Mouse (Mus musculus) G1E (cell line): ENCODE data around the gene C1s1. TPM values are rescaled to one million over a fixed set of nuclear protein-coding genes. Genes with fewer than 3 reads are reported as not detected.
"Not testable (repeated sequence)": the region's sequence is repeated elsewhere in the genome, so short reads cannot be mapped to it uniquely, and the experiment has no call there.

Source experiments
- ATAC-seq: 2 replicates; pipeline ENCODE4 v1.8.0; 2016; ENCODE audit warnings: mild to moderate bottlenecking; ENCODE audit not compliant: insufficient number of reproducible peaks, poor library complexity, low FRiP score, severe bottlenecking; ENCODE audit errors: extremely low read depth
- DNase-seq: peaks from one replicate; pipeline ENCODE4 v3.0.0; 2012; ENCODE audit warnings: low spot score
- H3K27me3 ChIP-seq: 2 replicates; pipeline ENCODE4 v1.6.1; 2012; ENCODE audit warnings: mild to moderate bottlenecking, low read length, inconsistent platforms; ENCODE audit not compliant: insufficient read depth
- H3K36me3 ChIP-seq: replicated peaks from 2 replicates; pipeline ENCODE3; 2012; ENCODE audit warnings: mild to moderate bottlenecking, inconsistent platforms
- H3K4me1 ChIP-seq: 2 replicates; pipeline ENCODE4 v1.6.1; 2012; ENCODE audit warnings: low read depth, low read length, inconsistent platforms, mixed read lengths; ENCODE audit not compliant: insufficient read depth
- H3K4me3 ChIP-seq: 2 replicates; pipeline ENCODE4 v1.5.1; 2012; ENCODE audit warnings: low read depth, mild to moderate bottlenecking, inconsistent platforms, low read length, moderate library complexity, mixed read lengths
- H3K9me3 ChIP-seq: replicated peaks from 2 replicates; pipeline ENCODE4 v1.6.1; 2012; ENCODE audit warnings: inconsistent platforms
- CTCF ChIP-seq: IDR thresholded peaks from 2 replicates; pipeline ENCODE4 v1.5.1; 2012; ENCODE audit warnings: low read depth, low read length, inconsistent platforms, mixed read lengths
- GATA1 ChIP-seq: IDR thresholded peaks from 2 replicates; pipeline ENCODE4 v1.6.1; 2012; ENCODE audit warnings: borderline replicate concordance, low read length, inconsistent platforms, mixed read lengths
- GATA2 ChIP-seq: IDR thresholded peaks from 2 replicates; pipeline ENCODE4 v1.6.1; 2012; ENCODE audit warnings: low read depth, low read length, inconsistent platforms, borderline replicate concordance
- POLR2AphosphoS5 ChIP-seq: IDR thresholded peaks from 2 replicates; pipeline ENCODE4 v1.6.1; 2012; ENCODE audit warnings: low read depth, low read length, inconsistent platforms; ENCODE audit not compliant: insufficient replicate concordance
- TAL1 ChIP-seq: conservative IDR thresholded peaks from 2 replicates; pipeline ENCODE4 v1.6.1; 2012; ENCODE audit warnings: low read depth, low read length, inconsistent platforms, mixed read lengths
- polyA plus RNA-seq: library from polyadenylated mRNA; stranded (reverse); fragments of >175 nt; gene quantifications from 2 replicates; pipeline ENCODE4 v1.2.3, GENCODE M21; 2012
- total RNA-seq, 2 experiments: library from RNA; stranded (forward) in 1 of 2; stranded (reverse) in 1 of 2; fragments of 200-1000 nt in 1 of 2; fragments of >200 nt in 1 of 2; fragmentation: Nextera tagmentation in 1 of 2; gene quantifications; 2 replicates each; pipeline ENCODE4 v1.2.3; 2014 to 2017

The C1s1 gene
- total and polyA plus RNA-seq, 3 experiments = 0.05 TPM; not detected in 2

DNA sequence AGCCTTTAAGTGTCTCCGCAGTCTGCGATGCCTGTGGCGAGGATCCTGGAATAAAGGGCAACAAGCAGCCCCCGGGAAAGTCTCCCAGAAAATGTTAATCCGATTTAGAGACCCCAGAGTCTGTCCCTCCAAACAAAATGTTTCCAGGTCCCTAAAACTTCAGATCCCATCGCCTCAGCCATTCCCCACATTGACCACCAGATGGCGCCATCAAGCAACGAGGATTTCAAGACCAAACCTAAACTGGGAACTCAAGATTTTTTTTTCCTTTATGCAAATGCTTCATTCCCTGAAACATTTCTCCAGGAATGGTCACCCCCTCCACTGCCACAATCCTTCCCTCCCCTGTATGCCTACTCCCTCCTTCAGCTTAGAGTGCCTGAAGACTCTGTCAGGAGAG lies 27.9 kb upstream of the C1s1 start, which contains the start of gene C1rb:
Gene C1rb, plus strand, starts transcription at position 269 of the 400 bp plus-strand sequence.
- ATAC-seq (no peak), DNase-seq (peak; percentile 16)
- Histone ChIP-seq H3K4me1 (no peaks in the 10 kb centered on the region), H3K4me3 (no peak within 1 kb of the TSS), H3K9me3 (no peaks in the 10 kb centered on the region), H3K36me3 (no peaks in the 10 kb centered on the region), H3K27me3 (peaks cover 7% of the 10 kb centered on the region; the same call in 1 of the 2 replicates)
- TF ChIP-seq POLR2AphosphoS5 = no peak
- TF ChIP-seq CTCF = peak; percentile 84
- TF ChIP-seq TAL1 = no peak

- ATAC-seq, H3K36me3 ChIP-seq, DNase-seq, H3K9me3 ChIP-seq, H3K4me1 ChIP-seq, H3K27me3 ChIP-seq, H3K4me3 ChIP-seq: not testable (repeated sequence)
Observed at GRCm38 (mm10) chr6:124561611-124562010, 19.5 kb upstream of the C1s1 start.

DNA sequence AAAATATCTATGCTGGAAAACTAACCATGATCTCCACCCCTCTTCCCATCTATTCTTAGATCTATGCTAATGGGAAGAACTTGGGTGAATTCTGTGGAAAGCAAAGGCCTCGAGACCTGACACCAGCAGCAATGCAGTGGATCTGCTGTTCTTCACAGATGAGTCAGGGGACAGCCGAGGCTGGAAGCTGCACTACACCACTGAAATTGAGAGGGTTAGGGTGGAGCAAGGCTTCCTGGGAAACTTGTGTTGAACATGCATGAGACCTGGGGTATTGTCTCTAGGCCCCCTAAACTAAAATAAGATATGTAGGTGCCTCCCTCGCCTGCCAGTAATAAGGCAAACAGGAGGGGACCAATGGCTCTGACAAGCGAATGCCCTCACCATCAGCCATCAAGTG lies 19.0 kb upstream of the C1s1 start:
- H3K36me3 ChIP-seq, ATAC-seq, H3K27me3 ChIP-seq, H3K9me3 ChIP-seq, H3K4me1 ChIP-seq, DNase-seq, H3K4me3 ChIP-seq: not testable (repeated sequence)

- ATAC-seq, H3K4me1 ChIP-seq: not testable (repeated sequence)
Observed at GRCm38 (mm10) chr6:124555956-124556355, 13.8 kb upstream of the C1s1 start.

GRCm38 (mm10) chr6:124552766-124553165 lies 10.6 kb upstream of the C1s1 start:
- TF ChIP-seq CTCF (no peak), TAL1 (no peak), POLR2AphosphoS5 (no peak), GATA2 (no peak), GATA1 (no peak)
- no peaks in the 10 kb centered on the region for H3K36me3 ChIP-seq
- H3K4me3 ChIP-seq = no peak overlapping the region
- peaks cover 4% of the 10 kb centered on the region; the same call in 1 of the 2 replicates for H3K9me3 ChIP-seq
- H3K27me3 ChIP-seq = peaks cover 6% of the 10 kb centered on the region; the same call in 1 of the 2 replicates
- no peak for DNase-seq
- H3K4me1 ChIP-seq = no peaks in the 10 kb centered on the region
- ATAC-seq = no peak

More at GRCm38 (mm10) chr6:124555956-124556355, 13.8 kb upstream of the C1s1 start:
- not testable (repeated sequence) for H3K9me3 ChIP-seq, H3K4me3 ChIP-seq, DNase-seq, H3K27me3 ChIP-seq, H3K36me3 ChIP-seq

- H3K4me1 ChIP-seq = no peaks in the 10 kb centered on the region
- DNase-seq = no peak
- peaks cover 4% of the 10 kb centered on the region; the same call in 1 of the 2 replicates for H3K9me3 ChIP-seq
- no peak for ATAC-seq
- H3K4me3 ChIP-seq = no peak overlapping the region
- H3K36me3 ChIP-seq = no peaks in the 10 kb centered on the region
- peaks cover 4% of the 10 kb centered on the region; the same call in 1 of the 2 replicates for H3K27me3 ChIP-seq
- TF ChIP-seq TAL1 = no peak
- no peak for TF ChIP-seq CTCF
- no peak for TF ChIP-seq POLR2AphosphoS5
- TF ChIP-seq GATA2 = no peak
- no peak for TF ChIP-seq GATA1
Observed at GRCm38 (mm10) chr6:124549023-124549550, 6.9 kb upstream of the C1s1 start.

DNA sequence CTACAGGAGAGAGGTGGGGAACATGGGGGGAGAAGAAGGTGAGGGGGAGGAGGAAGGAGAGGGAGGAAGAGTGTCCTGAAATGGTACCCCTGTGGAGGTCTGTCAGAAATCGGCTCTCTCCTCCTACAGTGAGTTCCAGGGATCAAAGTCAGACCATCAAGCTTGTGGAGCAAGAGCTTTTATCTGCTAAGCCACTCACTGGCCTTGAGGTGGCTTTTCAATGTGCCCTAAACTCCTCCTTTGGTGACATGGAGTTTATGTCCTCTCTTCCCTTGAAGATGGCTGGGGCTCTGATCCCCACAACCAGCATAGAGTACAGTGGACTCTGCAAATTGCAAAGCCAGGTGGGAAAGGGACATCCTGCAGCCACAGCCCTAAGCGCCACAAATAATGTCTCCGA lies 5.8 kb upstream of the C1s1 start:
- not testable (repeated sequence) for DNase-seq, H3K4me3 ChIP-seq, H3K36me3 ChIP-seq, H3K9me3 ChIP-seq, H3K27me3 ChIP-seq, H3K4me1 ChIP-seq, ATAC-seq

- TF ChIP-seq CTCF = no peak
- TF ChIP-seq GATA2 = no peak
- TF ChIP-seq TAL1 = no peak
- TF ChIP-seq GATA1 = no peak
- no peak for TF ChIP-seq POLR2AphosphoS5
- H3K27me3 ChIP-seq = no peaks in the 10 kb centered on the region
- H3K36me3 ChIP-seq = no peaks in the 10 kb centered on the region
- H3K9me3 ChIP-seq = peaks cover 2% of the 10 kb centered on the region; the same call in 1 of the 2 replicates
- DNase-seq (no peak), ATAC-seq (no peak)
- no peak overlapping the region for H3K4me3 ChIP-seq
- H3K4me1 ChIP-seq = no peaks in the 10 kb centered on the region
Observed at GRCm38 (mm10) chr6:124545425-124545824, 3.3 kb upstream of the C1s1 start.
